Mouse (Mus musculus): ENCODE measurements around the gene Rexo4. TPM values are rescaled to one million over a fixed set of nuclear protein-coding genes. Genes with fewer than 3 reads are reported as not detected.
A peak's percentile ranks its signal among the peaks of the same experiment; 100 is the strongest.

Gene Rexo4
- polyA plus RNA-seq, 1 experiment = not detected

DNA sequence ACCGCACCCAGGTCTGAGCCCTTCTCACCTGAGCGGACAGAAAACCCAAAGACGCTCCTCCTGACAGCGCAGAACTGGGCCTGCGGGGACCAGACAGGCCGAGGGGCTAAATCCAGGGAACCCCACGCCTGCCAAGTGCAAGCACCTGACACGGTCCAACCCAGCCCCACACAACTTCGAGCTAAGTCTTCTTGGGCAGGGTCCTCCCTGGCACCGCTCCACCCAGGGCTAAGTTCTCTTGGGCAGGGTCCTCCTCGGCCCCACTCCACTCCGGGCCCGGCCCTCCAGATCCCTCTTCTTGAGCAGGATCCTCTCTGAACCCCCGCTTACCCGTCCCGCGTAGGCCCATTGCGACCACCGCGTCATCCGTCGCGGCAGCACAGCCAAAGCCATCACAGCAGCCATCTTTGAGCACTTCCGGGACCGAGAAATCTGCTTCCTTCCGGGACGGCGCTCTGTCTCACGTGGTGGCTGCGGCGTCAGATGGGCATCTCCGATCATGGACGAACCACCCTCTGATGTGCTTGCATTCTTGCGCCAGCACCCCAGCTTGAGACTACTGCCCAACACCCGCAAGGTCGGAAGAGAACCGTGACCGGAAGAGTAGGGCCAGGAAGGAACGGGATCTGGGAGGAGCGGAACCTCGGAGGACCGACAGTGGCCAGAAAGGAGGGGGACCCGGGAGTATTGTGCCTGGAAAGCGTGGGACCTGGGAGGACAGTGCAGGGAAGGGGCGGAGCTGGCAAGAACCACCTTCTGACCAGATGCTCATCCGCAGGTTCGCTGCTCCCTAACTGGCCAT is 48.1 kb downstream of the Rexo4 start, which contains the start of the genes Surf2 and Surf1:
Gene Surf2, plus strand, starts transcription at position 441 of the 802 bp plus-strand sequence.
Gene Surf1, minus strand, starts transcription at position 604 of the 802 bp plus-strand sequence.
- H3K27ac ChIP-seq (ENCODE audit: insufficient read depth, low read depth, low read length) = peak within 1 kb of the TSS; percentile 17; the same call in 1 of the 2 replicates
- peak within 1 kb of the TSS; percentile 80 for H3K4me3 ChIP-seq (ENCODE audit: insufficient read depth, low read depth, low read length)
- 1% methylated on average over 47 of the region's 47 CpGs for WGBS
- peak; percentile 38; the same call in 1 of the 2 replicates for TF ChIP-seq POLR2A (IDR thresholded peaks at IDR 0.05; ENCODE audit: insufficient read depth, low read depth, low read length)
- TF ChIP-seq CTCF (IDR thresholded peaks at IDR 0.05; ENCODE audit: insufficient read depth, low read depth, low read length) = no peak
- H3K4me1 ChIP-seq (ENCODE audit: control insufficient read depth, insufficient read depth, low read length) = peaks cover 25% of the 10 kb centered on the region

DNA sequence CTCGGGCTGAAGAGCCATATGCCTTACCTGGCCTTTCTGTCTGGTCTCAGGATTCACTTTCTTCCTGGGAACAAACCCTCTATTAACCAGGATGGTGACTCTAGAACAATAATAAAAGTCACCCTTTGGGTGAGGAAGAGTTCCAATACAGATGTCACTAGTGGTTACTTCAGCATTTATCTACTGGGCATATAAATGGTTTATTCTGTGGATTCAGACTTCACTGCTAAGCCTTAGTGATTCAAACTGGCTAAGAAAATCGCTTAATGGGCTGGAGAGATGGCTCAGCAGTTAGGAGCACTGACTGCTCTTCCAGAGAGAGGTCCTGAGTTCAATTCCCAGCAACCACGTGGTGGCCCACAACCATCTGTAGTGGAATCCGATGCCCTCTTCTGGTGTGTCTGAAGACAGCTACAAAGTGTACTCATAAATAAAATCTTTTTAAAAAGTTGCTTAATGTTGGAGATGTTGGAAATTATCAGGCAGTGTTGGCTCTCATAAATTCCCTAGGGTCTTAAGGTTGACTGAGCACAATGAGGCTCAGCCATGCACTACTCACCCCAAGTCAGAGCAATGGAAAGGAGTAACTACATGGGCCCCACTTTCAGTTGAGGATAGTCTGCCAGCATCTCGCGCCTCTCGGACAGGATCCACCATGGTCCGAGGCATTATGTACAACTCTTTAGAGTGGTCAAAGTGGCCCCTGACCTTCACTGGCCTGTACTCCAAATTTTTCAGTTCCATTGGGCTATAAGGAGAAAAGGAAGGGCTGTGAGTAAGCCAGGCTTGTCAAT is 49.8 kb downstream of the Rexo4 start:
- TF ChIP-seq POLR2A (IDR thresholded peaks at IDR 0.05; ENCODE audit: insufficient read depth, low read depth, low read length) = no peak
- no peak for TF ChIP-seq CTCF (IDR thresholded peaks at IDR 0.05; ENCODE audit: insufficient read depth, low read depth, low read length)
- no peak overlapping the region for H3K4me3 ChIP-seq (ENCODE audit: insufficient read depth, low read depth, low read length)
- peaks cover 25% of the 10 kb centered on the region for H3K4me1 ChIP-seq (ENCODE audit: control insufficient read depth, insufficient read depth, low read length)
- no peak overlapping the region for H3K27ac ChIP-seq (ENCODE audit: insufficient read depth, low read depth, low read length)
- WGBS = 57% methylated on average over 8 of the region's 8 CpGs

DNA sequence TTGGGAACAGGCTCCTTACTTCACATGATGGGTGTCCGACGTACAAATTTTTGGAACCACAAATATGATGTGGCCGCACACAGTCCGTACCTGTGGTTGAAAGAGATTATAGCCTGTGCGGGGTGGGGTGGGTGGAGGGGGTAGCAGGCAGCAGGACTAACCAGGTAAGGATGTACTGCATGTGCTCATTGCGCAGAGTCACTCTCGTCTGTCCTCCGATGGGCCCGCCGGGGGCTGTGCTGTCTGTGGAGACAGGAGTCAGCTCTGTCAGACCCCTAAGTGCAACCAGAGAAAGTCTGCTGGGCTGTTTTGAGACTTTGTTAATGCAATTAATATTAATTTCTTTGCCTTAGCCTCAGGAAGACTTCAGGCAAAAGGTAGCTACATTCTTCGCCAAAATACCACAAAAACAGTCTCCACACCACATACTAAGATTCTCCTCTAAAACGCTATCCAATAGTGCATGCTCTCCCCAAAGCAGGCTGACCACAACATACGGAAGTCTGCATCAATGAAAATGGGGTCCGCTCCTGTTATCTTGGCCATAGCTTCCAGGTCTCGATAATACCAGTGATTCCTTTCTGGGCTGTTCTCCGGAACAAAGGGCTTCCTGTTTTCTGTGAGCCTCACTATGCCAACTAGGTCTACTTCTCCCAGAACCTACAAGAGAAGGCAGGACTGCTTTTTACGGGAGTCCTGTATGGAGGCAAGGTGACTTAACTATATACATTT is 50.6 kb downstream of the Rexo4 start:
- H3K4me3 ChIP-seq (ENCODE audit: insufficient read depth, low read depth, low read length) = no peak overlapping the region
- WGBS = 76% methylated on average over 17 of the region's 17 CpGs
- TF ChIP-seq POLR2A (IDR thresholded peaks at IDR 0.05; ENCODE audit: insufficient read depth, low read depth, low read length) (no peak), CTCF (IDR thresholded peaks at IDR 0.05; ENCODE audit: insufficient read depth, low read depth, low read length) (no peak)
- H3K4me1 ChIP-seq (ENCODE audit: control insufficient read depth, insufficient read depth, low read length) = peaks cover 30% of the 10 kb centered on the region
- no peak overlapping the region for H3K27ac ChIP-seq (ENCODE audit: insufficient read depth, low read depth, low read length)

DNA sequence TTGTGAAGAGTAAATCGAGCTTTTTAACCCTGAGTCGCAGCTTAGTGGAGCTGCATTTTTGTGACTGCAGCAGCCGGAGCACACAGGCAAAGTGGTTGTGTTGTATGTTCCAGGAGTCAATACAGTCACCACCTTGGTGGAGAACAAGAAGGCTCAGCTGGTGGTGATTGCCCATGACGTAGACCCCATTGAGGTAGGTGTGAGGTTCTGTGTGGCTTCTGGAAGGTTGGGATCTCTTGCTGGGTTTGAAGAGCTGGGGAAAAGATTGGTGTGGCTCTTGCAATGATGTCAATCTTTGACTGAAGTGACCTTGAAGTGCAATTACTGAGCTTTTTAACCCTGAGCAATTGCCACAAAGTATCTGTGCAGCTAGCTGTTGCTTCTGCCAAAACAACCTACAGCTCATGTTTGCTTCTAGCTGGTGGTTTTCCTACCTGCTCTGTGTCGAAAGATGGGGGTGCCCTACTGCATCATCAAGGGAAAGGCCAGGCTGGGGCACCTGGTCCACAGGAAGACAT is 51.9 kb downstream of the Rexo4 start:
- no peak overlapping the region for H3K27ac ChIP-seq (ENCODE audit: insufficient read depth, low read depth, low read length)
- 57% methylated on average over 5 of the region's 5 CpGs for WGBS
- TF ChIP-seq CTCF (IDR thresholded peaks at IDR 0.05; ENCODE audit: insufficient read depth, low read depth, low read length) = no peak
- peaks cover 28% of the 10 kb centered on the region for H3K4me1 ChIP-seq (ENCODE audit: control insufficient read depth, insufficient read depth, low read length)
- 0 out of 2 replicates have a peak overlapping the region, but pooled peaks have one; percentile 84 for H3K4me3 ChIP-seq (ENCODE audit: insufficient read depth, low read depth, low read length)

DNA sequence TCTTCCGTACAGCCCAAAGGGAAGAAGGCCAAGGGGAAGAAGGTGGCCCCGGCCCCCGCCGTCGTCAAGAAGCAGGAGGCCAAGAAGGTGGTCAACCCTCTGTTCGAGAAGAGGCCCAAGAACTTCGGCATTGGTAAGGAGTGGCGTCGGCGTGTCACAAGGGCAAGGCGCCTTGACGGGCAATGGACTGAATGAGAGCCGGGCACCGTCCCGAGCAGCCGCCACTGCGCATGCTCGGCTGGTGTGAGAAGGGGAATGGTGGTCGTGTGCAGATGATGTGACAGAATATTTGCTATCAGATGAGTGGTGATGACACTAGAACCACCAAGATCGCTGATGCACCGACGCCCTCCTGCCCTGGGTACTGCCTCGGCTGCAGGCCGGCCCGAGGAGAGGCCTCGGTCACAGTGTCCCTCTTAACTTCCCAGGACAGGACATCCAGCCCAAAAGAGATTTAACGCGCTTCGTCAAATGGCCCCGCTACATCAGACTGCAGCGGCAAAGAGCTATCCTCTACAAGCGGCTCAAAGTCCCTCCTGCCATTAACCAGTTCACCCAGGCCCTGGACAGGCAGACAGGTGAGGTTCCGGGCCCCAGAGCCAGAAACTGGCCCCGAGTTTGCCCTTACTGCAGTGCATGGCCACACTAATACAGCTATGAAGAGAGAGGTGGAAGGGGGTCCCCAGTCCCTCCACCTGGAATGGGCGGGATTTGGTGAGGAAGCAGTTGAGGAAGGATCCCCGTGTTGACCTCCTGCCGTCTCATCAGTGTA is 53.0 kb downstream of the Rexo4 start:
- WGBS = under 1% methylated on average over 37 of the region's 37 CpGs
- peak overlapping the region; percentile 84 for H3K4me3 ChIP-seq (ENCODE audit: insufficient read depth, low read depth, low read length)
- peak overlapping the region; percentile 80 for H3K27ac ChIP-seq (ENCODE audit: insufficient read depth, low read depth, low read length)
- peaks cover 26% of the 10 kb centered on the region for H3K4me1 ChIP-seq (ENCODE audit: control insufficient read depth, insufficient read depth, low read length)
- TF ChIP-seq CTCF (IDR thresholded peaks at IDR 0.05; ENCODE audit: insufficient read depth, low read depth, low read length) = no peak
- TF ChIP-seq POLR2A (IDR thresholded peaks at IDR 0.05; ENCODE audit: insufficient read depth, low read depth, low read length) = no peak

DNA sequence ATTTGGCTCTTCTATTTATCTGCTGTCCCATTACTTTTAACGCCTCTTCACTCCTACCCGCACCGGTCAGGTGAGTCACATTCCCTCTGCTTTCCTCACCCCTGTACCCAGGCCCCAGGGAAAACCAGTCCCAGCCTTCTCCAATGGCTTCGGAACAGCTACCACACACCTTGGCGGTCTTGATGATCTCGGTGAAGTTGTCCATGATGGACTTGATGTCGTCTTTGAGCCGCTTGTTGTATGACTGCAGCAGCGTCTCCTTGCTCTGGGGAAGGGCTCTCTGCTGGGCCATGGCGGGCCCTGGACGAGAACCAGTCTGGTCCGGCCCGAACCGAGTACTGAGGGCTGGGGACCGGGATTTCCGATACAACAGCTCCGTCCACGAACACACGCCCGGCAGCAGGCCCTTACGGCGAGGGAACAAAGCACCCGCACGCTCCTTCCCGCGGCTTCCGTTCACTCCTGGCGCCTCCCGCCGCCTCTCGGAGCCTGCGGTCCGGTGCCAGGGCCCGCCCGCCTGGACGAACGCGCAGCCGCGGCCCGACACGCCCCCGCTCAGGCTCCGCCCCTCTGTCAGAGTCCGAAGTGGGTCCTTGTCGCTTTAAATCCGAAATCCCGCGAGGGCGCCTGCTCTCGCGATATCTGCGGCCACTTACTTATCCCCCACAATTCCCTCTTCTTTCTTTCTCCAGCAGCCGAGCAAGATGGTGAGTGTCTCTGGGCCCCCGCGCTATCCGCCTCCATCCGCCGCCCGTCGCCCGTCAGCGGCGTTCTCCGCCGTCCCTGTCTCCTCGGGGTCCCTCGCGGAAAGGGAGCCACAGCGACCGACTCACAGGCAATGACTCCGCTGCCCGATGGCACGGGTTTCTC is 53.8 kb downstream of the Rexo4 start, which contains the start of the genes Med22 and Rpl7a:
Gene Med22, minus strand, starts transcription at position 554 of the 870 bp plus-strand sequence.
Gene Rpl7a, plus strand, starts transcription at position 641 of the 870 bp plus-strand sequence.
- Histone ChIP-seq H3K4me3 (ENCODE audit: insufficient read depth, low read depth, low read length) (peak within 1 kb of the TSS; percentile 84), H3K4me1 (ENCODE audit: control insufficient read depth, insufficient read depth, low read length) (peaks cover 23% of the 10 kb centered on the region), H3K27ac (ENCODE audit: insufficient read depth, low read depth, low read length) (peak within 1 kb of the TSS; percentile 80)
- TF ChIP-seq CTCF (IDR thresholded peaks at IDR 0.05; ENCODE audit: insufficient read depth, low read depth, low read length) (no peak), POLR2A (IDR thresholded peaks at IDR 0.05; ENCODE audit: insufficient read depth, low read depth, low read length) (peak; percentile 95)
- 0% methylated on average over 61 of the region's 74 CpGs for WGBS

DNA sequence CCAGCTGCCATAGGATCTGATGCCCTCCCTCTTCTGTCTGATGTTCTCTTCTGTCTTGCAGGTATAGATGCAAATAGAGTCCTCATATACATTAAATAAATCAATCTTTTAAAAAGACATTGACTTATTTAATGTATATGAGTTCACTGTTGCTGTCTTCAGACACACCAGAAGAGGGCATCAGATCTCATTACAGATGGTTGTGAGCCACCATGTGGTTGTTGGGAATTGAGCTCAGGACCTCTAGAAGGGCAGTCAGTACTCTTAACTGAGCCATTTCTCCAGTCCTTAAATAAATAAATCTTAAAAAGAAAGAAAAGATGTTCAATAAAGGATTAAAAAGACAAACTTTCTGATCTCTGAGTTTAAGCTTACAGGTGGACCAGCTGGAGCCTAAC is 54.8 kb downstream of the Rexo4 start:
- no peak overlapping the region for H3K4me3 ChIP-seq (ENCODE audit: insufficient read depth, low read depth, low read length)
- TF ChIP-seq POLR2A (IDR thresholded peaks at IDR 0.05; ENCODE audit: insufficient read depth, low read depth, low read length) (no peak), CTCF (IDR thresholded peaks at IDR 0.05; ENCODE audit: insufficient read depth, low read depth, low read length) (no peak)
- H3K27ac ChIP-seq (ENCODE audit: insufficient read depth, low read depth, low read length) = no peak overlapping the region
- H3K4me1 ChIP-seq (ENCODE audit: control insufficient read depth, insufficient read depth, low read length) = peaks cover 20% of the 10 kb centered on the region
